Mouse (Mus musculus) hindbrain, embryonic 16.5 days (tissue): ENCODE results near the gene Gpr84. TPM values are rescaled to one million over a fixed set of nuclear protein-coding genes. Genes with fewer than 3 reads are reported as not detected.

ENCODE experiments used
- ATAC-seq: fragments of 200-750 bp; cut with Nextera tagmentation; 2 replicates; pipeline ENCODE4 v1.8.0; 2017; ENCODE audit warnings: moderate TSS enrichment, moderate library complexity
- H3K27ac ChIP-seq: fragments of 300-500 bp; sonication (generic); 2 replicates; pipeline ENCODE4 v1.5.1; 2014; ENCODE audit warnings: low read depth, mild to moderate bottlenecking, control low read depth, low read length, moderate library complexity
- H3K27me3 ChIP-seq: fragments of 300-500 bp; sonication (generic); replicated peaks from 2 replicates; pipeline ENCODE4 v1.6.1; 2014; ENCODE audit warnings: low read length; ENCODE audit not compliant: control insufficient read depth, insufficient read depth
- H3K36me3 ChIP-seq: fragments of 300-500 bp; sonication (generic); 2 replicates; pipeline ENCODE4 v1.6.1; 2014; ENCODE audit warnings: mild to moderate bottlenecking, low read length, moderate library complexity, mixed read lengths; ENCODE audit not compliant: control insufficient read depth, insufficient read depth
- H3K4me1 ChIP-seq: fragments of 300-500 bp; sonication (generic); 2 replicates; pipeline ENCODE4 v1.6.1; 2014; ENCODE audit warnings: low read depth, low read length; ENCODE audit not compliant: control insufficient read depth, insufficient read depth
- H3K4me2 ChIP-seq: fragments of 300-500 bp; sonication (generic); 2 replicates; pipeline ENCODE4 v1.6.1; 2014; ENCODE audit warnings: mild to moderate bottlenecking, low read length, control low read depth, moderate library complexity
- H3K4me3 ChIP-seq: fragments of 300-500 bp; sonication (generic); 2 replicates; pipeline ENCODE4 v1.5.1; 2014; ENCODE audit warnings: mild to moderate bottlenecking, low read length, control low read depth, moderate library complexity
- H3K9ac ChIP-seq: fragments of 300-500 bp; sonication (generic); 2 replicates; pipeline ENCODE4 v1.6.1; 2014; ENCODE audit warnings: low read depth, mild to moderate bottlenecking, control low read depth, low read length, moderate library complexity
- H3K9me3 ChIP-seq: fragments of 300-500 bp; sonication (generic); 2 replicates; pipeline ENCODE4 v1.6.1; 2014; ENCODE audit warnings: mild to moderate bottlenecking, low read length, moderate library complexity; ENCODE audit not compliant: control insufficient read depth
- WGBS: fragments of 180-500 bp; shearing (Covaris S2); extraction: QIAGEN DNeasy Blood & Tissue Kit; methylation state at CpG from one replicate; pipeline ENCODE4 v1.1.7; 2014; 5-methylcytosine and 5-hydroxymethylcytosine counted together
- polyA plus RNA-seq: library from polyadenylated mRNA; unstranded; fragments of >200 nt; fragmentation: Nextera tagmentation; extraction: Ambion mirVana; gene quantifications from 2 replicates; pipeline ENCODE4 v1.2.1, GENCODE M21; 2015

Gpr84 gene
- polyA plus RNA-seq, 1 experiment from 2014 or later, result 0.34 TPM

DNA sequence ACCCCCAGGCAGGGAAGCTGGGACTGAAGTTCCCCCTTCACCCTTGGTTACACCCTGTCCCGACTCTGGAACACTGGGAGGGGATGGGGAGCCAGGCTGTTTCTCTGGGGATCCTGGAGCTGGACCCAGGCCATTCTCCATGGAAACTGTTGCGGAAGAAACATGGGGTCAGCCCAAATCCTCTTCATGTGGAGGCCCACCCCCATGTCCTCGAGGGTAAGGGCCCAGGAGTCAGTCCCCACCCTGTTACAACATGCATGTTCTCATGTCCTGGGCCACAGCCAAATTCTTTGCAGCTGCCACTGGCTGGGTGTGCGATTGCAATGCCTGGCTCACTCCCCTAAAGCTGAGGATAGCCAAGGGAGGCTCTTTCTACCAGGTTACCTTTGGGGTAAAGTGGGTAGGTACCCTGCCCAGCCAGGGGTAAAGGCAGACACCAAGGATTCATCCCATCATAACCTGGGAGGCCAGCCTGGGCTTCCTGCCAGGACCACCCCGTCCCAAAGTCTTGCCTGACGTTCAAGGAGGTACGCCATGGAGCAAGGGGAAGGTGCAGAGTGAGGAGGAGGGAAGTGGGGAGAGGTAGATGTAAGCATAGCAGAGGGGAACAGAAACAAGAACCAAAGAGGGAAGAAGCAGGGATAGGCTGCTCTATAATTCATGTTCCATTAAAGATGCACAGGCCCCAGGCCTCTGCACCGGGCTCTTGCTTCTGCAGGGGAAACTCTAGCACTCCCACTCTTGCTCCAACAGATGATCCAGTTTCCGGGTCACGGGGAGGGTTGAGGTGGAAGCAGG lies 5.8 kb upstream of the Gpr84 start:
- WGBS, result 76% methylated on average over 10 of the region's 10 CpGs
- peaks cover 20% of the 10 kb centered on the region for H3K36me3 ChIP-seq
- H3K9me3 ChIP-seq, result no peaks in the 10 kb centered on the region
- H3K9ac ChIP-seq, result no peak overlapping the region
- ATAC-seq, result no peak
- H3K27me3 ChIP-seq, result no peaks in the 10 kb centered on the region
- H3K4me3 ChIP-seq, result no peak overlapping the region
- H3K27ac ChIP-seq, result no peak overlapping the region
- no peak overlapping the region for H3K4me2 ChIP-seq
- peaks cover 20% of the 10 kb centered on the region for H3K4me1 ChIP-seq

DNA sequence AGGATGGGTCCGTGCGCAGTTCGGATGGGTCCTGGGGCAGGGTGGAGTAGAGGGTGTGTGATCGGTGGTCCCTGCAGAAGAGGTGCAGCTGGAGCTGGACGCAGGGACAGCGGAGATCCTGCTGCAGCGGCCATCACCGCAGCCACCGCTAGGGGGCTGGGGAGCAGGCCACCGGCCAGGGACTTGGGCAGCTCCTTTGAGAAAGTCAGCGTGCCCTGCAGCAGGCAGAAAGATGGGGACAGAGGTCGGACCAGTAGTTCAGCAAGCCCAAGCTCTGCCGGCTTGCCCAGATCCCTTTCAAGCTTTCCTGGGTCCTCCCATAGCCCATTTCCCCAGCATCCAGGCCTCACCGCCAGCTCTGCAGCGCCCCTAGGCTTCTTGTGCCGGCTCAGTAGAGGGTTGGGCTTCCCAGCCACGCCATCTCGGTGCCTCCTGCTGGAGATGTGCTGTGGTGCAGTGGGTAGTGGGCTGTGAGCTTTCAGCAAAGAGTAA lies 4.6 kb upstream of the Gpr84 start:
- Histone ChIP-seq H3K4me1 (peaks cover 14% of the 10 kb centered on the region), H3K27me3 (no peaks in the 10 kb centered on the region), H3K9ac (peak overlapping the region; percentile 43), H3K4me3 (peak overlapping the region; percentile 27), H3K4me2 (peak overlapping the region; percentile 54), H3K9me3 (no peaks in the 10 kb centered on the region), H3K27ac (peak overlapping the region; percentile 29; the same call in 1 of the 2 replicates), H3K36me3 (peaks cover 20% of the 10 kb centered on the region)
- peak; percentile 70 for ATAC-seq
- WGBS, result 1% methylated on average over 18 of the region's 18 CpGs

DNA sequence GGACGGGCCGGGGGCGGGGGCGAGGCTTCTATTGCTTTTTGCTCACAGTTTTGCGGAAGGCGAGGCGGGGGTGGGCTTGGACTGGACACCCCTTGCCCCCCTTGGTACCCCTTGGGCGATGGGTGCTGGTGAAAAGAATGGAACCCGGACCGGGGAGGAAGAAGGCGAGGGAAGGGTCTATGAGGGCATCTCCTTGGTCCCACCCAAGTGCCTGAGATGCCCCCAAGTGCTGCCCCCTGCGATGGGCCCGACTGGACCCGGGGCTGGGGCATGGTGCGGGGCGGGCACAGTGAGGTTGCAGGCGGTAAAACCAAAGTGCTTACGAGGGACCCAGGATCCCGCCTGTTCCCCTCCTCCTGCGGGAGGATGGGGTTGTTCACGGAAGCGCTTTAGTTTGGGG lies 3.8 kb upstream of the Gpr84 start:
- peak overlapping the region; percentile 54 for H3K4me2 ChIP-seq
- H3K9ac ChIP-seq, result no peak overlapping the region
- H3K4me3 ChIP-seq, result no peak overlapping the region
- no peak; the same call in 1 of the 2 replicates for ATAC-seq
- no peak overlapping the region for H3K27ac ChIP-seq
- peaks cover 14% of the 10 kb centered on the region for H3K4me1 ChIP-seq
- 39% methylated on average over 22 of the region's 22 CpGs for WGBS
- no peaks in the 10 kb centered on the region for H3K27me3 ChIP-seq
- no peaks in the 10 kb centered on the region for H3K9me3 ChIP-seq
- H3K36me3 ChIP-seq, result peaks cover 20% of the 10 kb centered on the region

- Histone ChIP-seq H3K4me2 (peak overlapping the region; percentile 3; the same call in 1 of the 2 replicates), H3K36me3 (peaks cover 17% of the 10 kb centered on the region), H3K9me3 (no peaks in the 10 kb centered on the region), H3K27ac (no peak overlapping the region), H3K4me1 (peaks cover 18% of the 10 kb centered on the region), H3K4me3 (no peak overlapping the region), H3K9ac (no peak overlapping the region), H3K27me3 (no peaks in the 10 kb centered on the region)
- 0 out of 2 replicates have a peak, but pooled peaks have one; percentile 10 for ATAC-seq
- 7% methylated on average over 18 of the region's 18 CpGs for WGBS
Measured at GRCm38 (mm10) chr15:103313495-103314095, 3.2 kb upstream of the Gpr84 start.

GRCm38 (mm10) chr15:103308876-103309580 lies 1.4 kb downstream of the Gpr84 start:
- no peak for ATAC-seq
- Histone ChIP-seq H3K9me3 (no peaks in the 10 kb centered on the region), H3K27me3 (no peaks in the 10 kb centered on the region), H3K4me1 (peaks cover 24% of the 10 kb centered on the region), H3K4me3 (no peak overlapping the region), H3K36me3 (no peaks in the 10 kb centered on the region), H3K9ac (peak overlapping the region; percentile 47), H3K27ac (no peak overlapping the region), H3K4me2 (no peak overlapping the region; the same call in 1 of the 2 replicates)
- 61% methylated on average over 26 of the region's 26 CpGs for WGBS

GRCm38 (mm10) chr15:103308056-103308875 lies 2.1 kb downstream of the Gpr84 start:
- Histone ChIP-seq H3K4me1 (peaks cover 31% of the 10 kb centered on the region), H3K27me3 (no peaks in the 10 kb centered on the region), H3K9me3 (no peaks in the 10 kb centered on the region), H3K36me3 (no peaks in the 10 kb centered on the region), H3K4me3 (no peak overlapping the region), H3K9ac (peak overlapping the region; percentile 47), H3K4me2 (peak overlapping the region; percentile 19; the same call in 1 of the 2 replicates), H3K27ac (no peak overlapping the region)
- no peak for ATAC-seq
- WGBS, result 43% methylated on average over 28 of the region's 28 CpGs

GRCm38 (mm10) chr15:103307125-103307524 lies 3.3 kb downstream of the Gpr84 start:
- H3K27me3 ChIP-seq, result no peaks in the 10 kb centered on the region
- peak overlapping the region; percentile 52 for H3K27ac ChIP-seq
- H3K36me3 ChIP-seq, result no peaks in the 10 kb centered on the region
- peak overlapping the region; percentile 48; the same call in 1 of the 2 replicates for H3K9ac ChIP-seq
- H3K4me2 ChIP-seq, result no peak overlapping the region
- no peaks in the 10 kb centered on the region for H3K9me3 ChIP-seq
- H3K4me3 ChIP-seq, result no peak overlapping the region
- WGBS, result 1% methylated on average over 7 of the region's 7 CpGs
- H3K4me1 ChIP-seq, result peaks cover 37% of the 10 kb centered on the region
- ATAC-seq, result no peak

DNA sequence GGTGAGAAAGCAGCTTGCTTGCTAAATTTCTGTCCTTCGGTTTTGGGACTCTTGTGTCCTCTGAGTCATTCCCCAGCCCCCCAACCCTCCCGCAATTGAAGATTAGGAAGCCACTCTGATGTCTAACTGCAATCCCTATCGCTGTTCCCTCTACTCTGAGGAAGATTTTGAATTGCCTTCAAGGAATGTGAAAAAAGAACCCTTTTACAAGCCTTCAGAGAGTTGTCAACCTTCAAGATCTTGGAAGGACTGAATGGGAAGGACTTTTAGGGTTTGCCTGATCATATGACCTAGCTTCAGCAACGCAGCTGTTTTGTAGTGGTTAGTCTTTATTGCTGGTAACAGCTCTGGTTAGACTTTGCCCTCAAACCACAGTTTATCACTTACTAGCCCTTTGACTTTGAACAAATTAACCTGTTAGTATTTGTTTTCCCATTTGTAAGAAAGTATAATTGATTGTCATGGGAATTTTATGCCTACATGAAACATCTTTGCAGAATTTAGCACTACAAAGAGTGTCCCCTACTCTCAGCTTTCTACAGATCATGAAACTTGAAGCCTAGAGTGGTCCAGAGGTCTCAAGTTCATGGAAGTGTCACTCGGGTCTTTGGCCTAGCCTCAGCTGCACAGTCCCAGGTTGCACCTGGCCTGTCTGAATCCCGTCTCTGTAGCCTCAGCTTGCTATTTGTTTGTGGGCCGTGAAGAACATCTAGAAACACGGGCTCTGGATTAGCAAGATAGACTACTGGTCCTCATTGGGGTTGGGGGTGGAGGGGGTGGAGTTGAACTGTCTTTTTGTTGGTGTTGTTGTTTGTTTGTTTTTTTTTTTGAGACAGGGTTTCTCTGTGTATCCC lies 4.4 kb downstream of the Gpr84 start:
- Histone ChIP-seq H3K4me1 (peaks cover 47% of the 10 kb centered on the region), H3K27ac (peak overlapping the region; percentile 92), H3K36me3 (no peaks in the 10 kb centered on the region), H3K27me3 (no peaks in the 10 kb centered on the region), H3K9ac (peak overlapping the region; percentile 68), H3K4me3 (peak overlapping the region; percentile 46), H3K4me2 (peak overlapping the region; percentile 83), H3K9me3 (no peaks in the 10 kb centered on the region)
- WGBS, result 27% methylated on average over 8 of the region's 8 CpGs
- no peak for ATAC-seq
